Mouse (Mus musculus): ENCODE results near the gene Med19.

DNA sequence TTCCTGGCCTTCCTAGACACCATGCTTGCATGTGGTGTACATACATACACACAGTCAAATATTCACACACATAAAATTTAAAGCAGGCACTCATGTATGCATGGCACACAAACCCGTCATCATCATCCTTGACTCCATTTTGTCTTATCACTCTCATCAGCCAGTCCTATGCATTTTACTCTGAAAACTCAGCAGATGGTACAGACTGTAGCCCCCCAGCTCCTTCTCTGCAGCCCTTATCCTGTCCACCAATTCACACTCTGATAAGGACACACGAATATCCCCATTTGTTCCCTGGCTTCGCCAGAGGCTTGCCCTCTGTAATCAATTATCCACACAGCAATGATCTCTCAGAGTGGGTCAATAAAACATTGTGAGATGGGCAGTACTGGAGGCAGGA, 43.0 kb downstream of the Med19 start:
- TF ChIP-seq CTCF (IDR thresholded peaks at IDR 0.05; ENCODE audit: borderline replicate concordance, insufficient read depth, low read depth, low read length) (no peak), POLR2A (IDR thresholded peaks at IDR 0.05; ENCODE audit: borderline replicate concordance, insufficient read depth, low read length) (no peak)
